Mouse (Mus musculus) liver, embryonic 16.5 days (tissue): Measurements from ENCODE around the gene Ankle1. TPM values are rescaled to one million over a fixed set of nuclear protein-coding genes. Genes with fewer than 3 reads are reported as not detected.

Experiments used
- ATAC-seq: fragments of 200-750 bp; cut with Nextera tagmentation; 2 replicates; pipeline ENCODE4 v1.8.0; 2017; ENCODE audit warnings: low read depth, mild to moderate bottlenecking, moderate number of reproducible peaks, moderate library complexity
- H3K27ac ChIP-seq: fragments of 300-500 bp; sonication (generic); 2 replicates; pipeline ENCODE4 v1.5.1; 2014; ENCODE audit warnings: mild to moderate bottlenecking, low read length
- H3K27me3 ChIP-seq: fragments of 300-500 bp; sonication (generic); 2 replicates; pipeline ENCODE4 v1.6.1; 2014; ENCODE audit warnings: low read depth, low read length, mixed read lengths; ENCODE audit not compliant: control insufficient read depth, insufficient read depth
- H3K36me3 ChIP-seq: fragments of 300-500 bp; sonication (generic); 2 replicates; pipeline ENCODE4 v1.6.1; 2014; ENCODE audit warnings: mild to moderate bottlenecking; ENCODE audit not compliant: control insufficient read depth, insufficient read depth
- H3K4me1 ChIP-seq: fragments of 300-500 bp; sonication (generic); 2 replicates; pipeline ENCODE4 v1.6.1; 2014; ENCODE audit warnings: low read depth, low read length, mixed read lengths; ENCODE audit not compliant: control insufficient read depth
- H3K4me2 ChIP-seq: fragments of 300-500 bp; sonication (generic); 2 replicates; pipeline ENCODE4 v1.6.1; 2014; ENCODE audit warnings: low read depth, low read length, mixed read lengths
- H3K4me3 ChIP-seq: fragments of 300-500 bp; sonication (generic); 2 replicates; pipeline ENCODE4 v1.5.1; 2014; ENCODE audit warnings: low read depth, mild to moderate bottlenecking, low read length
- H3K9ac ChIP-seq: fragments of 300-500 bp; sonication (generic); 2 replicates; pipeline ENCODE4 v1.6.1; 2014; ENCODE audit warnings: low read depth, low read length
- H3K9me3 ChIP-seq: fragments of 300-500 bp; sonication (generic); replicated peaks from 2 replicates; pipeline ENCODE4 v1.6.1; 2016; ENCODE audit warnings: low read length; ENCODE audit not compliant: control insufficient read depth
- WGBS: fragments of 180-500 bp; shearing (Covaris S2); extraction: QIAGEN DNeasy Blood & Tissue Kit; methylation state at CpG from one replicate; pipeline ENCODE4 v1.1.7; 2014; ENCODE audit not compliant: insufficient replicate concordance; 5-methylcytosine and 5-hydroxymethylcytosine counted together
- polyA plus RNA-seq: library from polyadenylated mRNA; unstranded; fragments of >200 nt; fragmentation: Nextera tagmentation; extraction: Ambion mirVana; gene quantifications from 2 replicates; pipeline ENCODE4 v1.2.1, GENCODE M21; 2015

Ankle1 gene
- polyA plus RNA-seq, 1 experiment from 2014 or later, result 48.1 TPM

GRCm38 (mm10) chr8:71403107-71403885, 2.5 kb upstream of the Ankle1 start:
- ATAC-seq, result no peak
- no peaks in the 10 kb centered on the region for H3K9me3 ChIP-seq
- 73% methylated on average over 6 of the region's 6 CpGs for WGBS

GRCm38 (mm10) chr8:71404011-71404410, 1.8 kb upstream of the Ankle1 start:
- ATAC-seq, result no peak
- Histone ChIP-seq H3K4me3 (no peak overlapping the region), H3K9me3 (no peaks in the 10 kb centered on the region), H3K27me3 (no peaks in the 10 kb centered on the region), H3K36me3 (peaks cover 24% of the 10 kb centered on the region), H3K9ac (no peak overlapping the region), H3K4me1 (peaks cover 21% of the 10 kb centered on the region), H3K4me2 (no peak overlapping the region), H3K27ac (no peak overlapping the region)
- WGBS, result 63% methylated on average over 8 of the region's 8 CpGs

More at GRCm38 (mm10) chr8:71403107-71403885, 2.5 kb upstream of the Ankle1 start:
- Histone ChIP-seq H3K27me3 (no peaks in the 10 kb centered on the region), H3K4me1 (peaks cover 21% of the 10 kb centered on the region), H3K27ac (no peak overlapping the region), H3K4me3 (no peak overlapping the region), H3K9ac (no peak overlapping the region), H3K36me3 (peaks cover 21% of the 10 kb centered on the region), H3K4me2 (no peak overlapping the region)

GRCm38 (mm10) chr8:71404951-71405351, 859 bp upstream of the Ankle1 start:
- H3K9ac ChIP-seq, result peak overlapping the region; percentile 67
- ATAC-seq, result no peak
- no peak overlapping the region; the same call in 1 of the 2 replicates for H3K27ac ChIP-seq
- peaks cover 30% of the 10 kb centered on the region for H3K36me3 ChIP-seq
- H3K9me3 ChIP-seq, result no peaks in the 10 kb centered on the region
- peak overlapping the region; percentile 99 for H3K4me3 ChIP-seq
- 50% methylated on average over 9 of the region's 9 CpGs for WGBS
- H3K4me1 ChIP-seq, result peaks cover 21% of the 10 kb centered on the region
- peak overlapping the region; percentile 78 for H3K4me2 ChIP-seq
- no peaks in the 10 kb centered on the region for H3K27me3 ChIP-seq

GRCm38 (mm10) chr8:71406099-71407015, 547 bp downstream of the Ankle1 start:
- Histone ChIP-seq H3K4me3 (peak overlapping the region; percentile 99), H3K27me3 (no peaks in the 10 kb centered on the region), H3K27ac (peak overlapping the region; percentile 74), H3K9ac (peak overlapping the region; percentile 98), H3K4me1 (peaks cover 21% of the 10 kb centered on the region), H3K9me3 (no peaks in the 10 kb centered on the region), H3K36me3 (peaks cover 30% of the 10 kb centered on the region), H3K4me2 (peak overlapping the region; percentile 78)
- under 1% methylated on average over 55 of the region's 55 CpGs for WGBS
- peak; percentile 74 for ATAC-seq

- peak overlapping the region; percentile 18; the same call in 1 of the 2 replicates for H3K9ac ChIP-seq
- peak overlapping the region; percentile 78 for H3K4me2 ChIP-seq
- peaks cover 23% of the 10 kb centered on the region for H3K4me1 ChIP-seq
- H3K36me3 ChIP-seq, result peaks cover 30% of the 10 kb centered on the region
- ATAC-seq, result no peak
- no peaks in the 10 kb centered on the region for H3K27me3 ChIP-seq
- H3K9me3 ChIP-seq, result no peaks in the 10 kb centered on the region
- 87% methylated on average over 14 of the region's 14 CpGs for WGBS
- no peak overlapping the region for H3K27ac ChIP-seq
- H3K4me3 ChIP-seq, result peak overlapping the region; percentile 99
Measured at GRCm38 (mm10) chr8:71407441-71407840, 1.6 kb downstream of the Ankle1 start.

GRCm38 (mm10) chr8:71408231-71408630, 2.4 kb downstream of the Ankle1 start:
- Histone ChIP-seq H3K4me2 (no peak overlapping the region), H3K4me3 (no peak overlapping the region), H3K9ac (no peak overlapping the region), H3K27me3 (no peaks in the 10 kb centered on the region), H3K27ac (no peak overlapping the region), H3K4me1 (peaks cover 23% of the 10 kb centered on the region), H3K36me3 (peaks cover 30% of the 10 kb centered on the region), H3K9me3 (no peaks in the 10 kb centered on the region)
- WGBS, result 90% methylated on average over 4 of the region's 4 CpGs
- ATAC-seq, result no peak

GRCm38 (mm10) chr8:71411535-71412273, 5.9 kb downstream of the Ankle1 start:
- ATAC-seq, result no peak
- WGBS, result 41% methylated on average over 11 of the region's 11 CpGs

DNA sequence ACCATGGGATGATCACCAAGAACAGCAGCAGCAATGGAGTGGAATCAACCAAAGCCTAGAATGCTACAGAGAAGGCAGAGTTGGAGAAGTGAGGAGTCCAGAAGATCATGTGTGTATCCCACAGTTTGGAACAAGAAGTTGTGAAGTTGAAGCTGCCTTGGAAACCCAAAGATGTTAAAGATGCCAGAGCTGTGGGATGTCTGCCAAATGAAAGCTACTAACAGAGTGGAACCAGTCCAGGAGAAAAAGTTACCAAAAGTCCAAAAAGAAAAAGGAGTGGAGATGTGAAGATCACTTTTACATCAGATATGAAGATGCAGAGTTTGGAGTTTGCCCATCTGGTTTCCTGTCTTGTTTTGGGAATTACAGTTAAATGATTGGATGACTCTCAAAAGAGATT, 16.3 kb downstream of the Ankle1 start:
- Histone ChIP-seq H3K9ac (no peak overlapping the region), H3K36me3 (no peaks in the 10 kb centered on the region), H3K9me3 (no peaks in the 10 kb centered on the region; the same call in 1 of the 2 replicates), H3K4me2 (no peak overlapping the region), H3K27me3 (no peaks in the 10 kb centered on the region), H3K27ac (no peak overlapping the region), H3K4me1 (no peaks in the 10 kb centered on the region), H3K4me3 (no peak overlapping the region)
- ATAC-seq, result no peak

More at GRCm38 (mm10) chr8:71411535-71412273, 5.9 kb downstream of the Ankle1 start:
- Histone ChIP-seq H3K9ac (no peak overlapping the region), H3K27me3 (no peaks in the 10 kb centered on the region; the same call in 1 of the 2 replicates), H3K4me3 (no peak overlapping the region), H3K27ac (no peak overlapping the region), H3K4me2 (no peak overlapping the region), H3K36me3 (peaks cover 30% of the 10 kb centered on the region), H3K4me1 (peaks cover 11% of the 10 kb centered on the region), H3K9me3 (no peaks in the 10 kb centered on the region)
